Mouse (Mus musculus) heart, embryonic 16.5 days (tissue): ENCODE measurements around the gene Bcl10. TPM values are rescaled to one million over a fixed set of nuclear protein-coding genes. Genes with fewer than 3 reads are reported as not detected.

Experiments used
- ATAC-seq: fragments of 200-750 bp; cut with Nextera tagmentation; replicated peaks from 2 replicates; pipeline ENCODE4 v1.8.0; 2017; ENCODE audit warnings: moderate number of reproducible peaks; ENCODE audit not compliant: insufficient read depth, low FRiP score; ENCODE audit errors: extremely low read depth
- H3K27ac ChIP-seq: fragments of 300-500 bp; sonication (generic); 2 replicates; pipeline ENCODE4 v1.5.1; 2014; ENCODE audit warnings: mild to moderate bottlenecking, low read length, control low read depth, moderate library complexity
- H3K27me3 ChIP-seq: fragments of 300-500 bp; sonication (generic); 2 replicates; pipeline ENCODE4 v1.6.1; 2014; ENCODE audit warnings: low read length, mixed read lengths; ENCODE audit not compliant: control insufficient read depth, insufficient read depth
- H3K36me3 ChIP-seq: fragments of 300-500 bp; sonication (generic); 2 replicates; pipeline ENCODE4 v1.6.1; 2014; ENCODE audit not compliant: control insufficient read depth, insufficient read depth
- H3K4me1 ChIP-seq: fragments of 300-500 bp; sonication (generic); 2 replicates; pipeline ENCODE4 v1.6.1; 2014; ENCODE audit warnings: low read length, mixed read lengths; ENCODE audit not compliant: control insufficient read depth, insufficient read depth
- H3K4me2 ChIP-seq: fragments of 300-500 bp; sonication (generic); 2 replicates; pipeline ENCODE4 v1.6.1; 2014; ENCODE audit warnings: low read depth, mild to moderate bottlenecking, control low read depth, low read length
- H3K4me3 ChIP-seq: fragments of 300-500 bp; sonication (generic); 2 replicates; pipeline ENCODE4 v1.5.1; 2014; ENCODE audit warnings: mild to moderate bottlenecking, control low read depth, low read length
- H3K9ac ChIP-seq: fragments of 300-500 bp; sonication (generic); 2 replicates; pipeline ENCODE4 v1.6.1; 2014; ENCODE audit warnings: low read length, control low read depth
- H3K9me3 ChIP-seq: fragments of 300-500 bp; sonication (generic); replicated peaks from 2 replicates; pipeline ENCODE4 v1.6.1; 2016; ENCODE audit warnings: low read length; ENCODE audit not compliant: control insufficient read depth
- WGBS: fragments of 180-500 bp; shearing (Covaris S2); extraction: QIAGEN DNeasy Blood & Tissue Kit; methylation state at CpG from one replicate; pipeline ENCODE4 v1.1.7; 2014; 5-methylcytosine and 5-hydroxymethylcytosine counted together
- polyA plus RNA-seq: library from polyadenylated mRNA; unstranded; fragments of >200 nt; fragmentation: Nextera tagmentation; extraction: Ambion mirVana; gene quantifications from 2 replicates; pipeline ENCODE4 v1.2.1, GENCODE M21; 2015

Bcl10 gene
- polyA plus RNA-seq, 1 experiment from 2014 or later = 49.1 TPM

DNA sequence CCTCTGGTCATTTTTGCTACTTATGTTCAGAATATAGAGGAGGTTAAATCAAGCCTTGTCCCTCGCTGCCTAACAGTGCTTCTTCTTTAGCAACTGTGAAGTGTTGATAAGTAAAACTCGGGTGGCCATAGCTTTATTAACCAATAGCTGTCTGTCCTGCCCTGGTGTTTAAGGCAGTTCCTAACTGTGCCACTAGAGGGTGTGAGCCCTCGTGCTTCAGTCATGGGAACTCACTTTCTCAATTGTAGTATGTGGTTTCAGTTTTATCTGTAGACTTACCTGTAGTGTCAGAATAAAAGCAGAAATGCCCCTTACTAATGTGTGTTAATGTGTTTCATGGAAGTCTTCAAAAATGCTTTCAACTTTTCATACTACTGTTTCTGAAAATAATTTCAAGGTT, 19.4 kb downstream of the Bcl10 start:
- Histone ChIP-seq H3K4me3 (no peak overlapping the region), H3K27ac (no peak overlapping the region), H3K27me3 (no peaks in the 10 kb centered on the region), H3K4me1 (peaks cover 30% of the 10 kb centered on the region), H3K4me2 (no peak overlapping the region), H3K9ac (no peak overlapping the region), H3K9me3 (no peaks in the 10 kb centered on the region), H3K36me3 (peaks cover 22% of the 10 kb centered on the region)
- WGBS = 3% methylated on average over 3 of the region's 3 CpGs
- ATAC-seq = no peak

DNA sequence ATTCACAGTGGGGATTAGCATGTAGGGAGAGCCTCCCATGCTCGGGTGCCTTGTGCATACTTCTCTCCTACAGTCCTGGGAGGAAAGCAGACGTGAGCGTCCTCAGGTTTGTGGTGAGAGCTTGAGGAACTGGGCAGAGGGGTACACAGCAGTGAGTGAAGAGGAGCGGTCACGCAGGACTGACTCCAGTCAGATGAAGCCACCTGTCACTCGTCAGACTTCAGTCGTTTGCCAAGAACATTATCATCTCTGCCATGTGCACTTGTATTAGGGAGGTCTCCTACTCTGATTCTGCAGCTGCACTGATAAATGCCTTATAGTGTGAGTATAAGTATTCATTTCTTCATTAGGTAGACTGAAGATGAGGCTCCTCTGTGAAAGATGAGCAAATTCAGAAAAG, 21.7 kb downstream of the Bcl10 start:
- Histone ChIP-seq H3K4me3 (no peak overlapping the region), H3K9me3 (no peaks in the 10 kb centered on the region), H3K27me3 (no peaks in the 10 kb centered on the region), H3K4me1 (peaks cover 28% of the 10 kb centered on the region), H3K27ac (no peak overlapping the region), H3K4me2 (no peak overlapping the region), H3K36me3 (peaks cover 22% of the 10 kb centered on the region), H3K9ac (no peak overlapping the region; the same call in 1 of the 2 replicates)
- WGBS = 66% methylated on average over 7 of the region's 7 CpGs
- no peak for ATAC-seq

- no peaks in the 10 kb centered on the region for H3K9me3 ChIP-seq
- H3K36me3 ChIP-seq = peaks cover 17% of the 10 kb centered on the region
- ATAC-seq = no peak
- peak overlapping the region; percentile 78 for H3K27ac ChIP-seq
- no peak overlapping the region for H3K9ac ChIP-seq
- H3K4me2 ChIP-seq = no peak overlapping the region
- WGBS = 73% methylated on average over 3 of the region's 3 CpGs
- H3K4me1 ChIP-seq = peaks cover 26% of the 10 kb centered on the region
- H3K27me3 ChIP-seq = no peaks in the 10 kb centered on the region
- H3K4me3 ChIP-seq = no peak overlapping the region
Measured at GRCm38 (mm10) chr3:145945904-145946303, 23.3 kb downstream of the Bcl10 start.

- 20% methylated on average over 2 of the region's 2 CpGs for WGBS
- no peak overlapping the region for H3K4me3 ChIP-seq
- no peaks in the 10 kb centered on the region for H3K9me3 ChIP-seq
- H3K27me3 ChIP-seq = no peaks in the 10 kb centered on the region
- H3K4me2 ChIP-seq = peak overlapping the region; percentile 27; the same call in 1 of the 2 replicates
- H3K4me1 ChIP-seq = peaks cover 28% of the 10 kb centered on the region
- no peak overlapping the region for H3K9ac ChIP-seq
- peak overlapping the region; percentile 78 for H3K27ac ChIP-seq
- peaks cover 15% of the 10 kb centered on the region for H3K36me3 ChIP-seq
- ATAC-seq = peak; percentile 57
Measured at GRCm38 (mm10) chr3:145946654-145947053, 24.1 kb downstream of the Bcl10 start.

- H3K4me2 ChIP-seq = no peak overlapping the region
- no peaks in the 10 kb centered on the region for H3K27me3 ChIP-seq
- WGBS = 42% methylated on average over 6 of the region's 6 CpGs
- no peak for ATAC-seq
- H3K27ac ChIP-seq = no peak overlapping the region
- peaks cover 15% of the 10 kb centered on the region for H3K36me3 ChIP-seq
- H3K9me3 ChIP-seq = no peaks in the 10 kb centered on the region
- no peak overlapping the region for H3K4me3 ChIP-seq
- no peak overlapping the region for H3K9ac ChIP-seq
- H3K4me1 ChIP-seq = peaks cover 32% of the 10 kb centered on the region
Measured at GRCm38 (mm10) chr3:145947539-145948204, 25.1 kb downstream of the Bcl10 start.

- peak overlapping the region; percentile 62 for H3K27ac ChIP-seq
- H3K9ac ChIP-seq = peak overlapping the region; percentile 59
- H3K27me3 ChIP-seq = no peaks in the 10 kb centered on the region
- H3K4me3 ChIP-seq = peak overlapping the region; percentile 38
- ATAC-seq = peak; percentile 59; the same call in 1 of the 2 replicates
- 9% methylated on average over 15 of the region's 15 CpGs for WGBS
- H3K36me3 ChIP-seq = no peaks in the 10 kb centered on the region
- peaks cover 33% of the 10 kb centered on the region for H3K4me1 ChIP-seq
- peak overlapping the region; percentile 61 for H3K4me2 ChIP-seq
- no peaks in the 10 kb centered on the region for H3K9me3 ChIP-seq
Measured at GRCm38 (mm10) chr3:145950034-145950814, 27.6 kb downstream of the Bcl10 start.

GRCm38 (mm10) chr3:145950815-145951130, 28.2 kb downstream of the Bcl10 start:
- no peak for ATAC-seq

GRCm38 (mm10) chr3:145951287-145952165, 28.9 kb downstream of the Bcl10 start:
- Histone ChIP-seq H3K9ac (no peak overlapping the region), H3K4me3 (no peak overlapping the region), H3K27me3 (no peaks in the 10 kb centered on the region), H3K27ac (peak overlapping the region; percentile 53), H3K36me3 (no peaks in the 10 kb centered on the region), H3K4me2 (peak overlapping the region; percentile 15; the same call in 1 of the 2 replicates), H3K9me3 (no peaks in the 10 kb centered on the region), H3K4me1 (peaks cover 27% of the 10 kb centered on the region)
- 58% methylated on average over 17 of the region's 17 CpGs for WGBS
- ATAC-seq = 0 out of 2 replicates have a peak, but pooled peaks have one; percentile 15

More at GRCm38 (mm10) chr3:145950815-145951130, 28.2 kb downstream of the Bcl10 start:
- Histone ChIP-seq H3K4me1 (peaks cover 33% of the 10 kb centered on the region), H3K9ac (no peak overlapping the region), H3K27ac (peak overlapping the region; percentile 62; the same call in 1 of the 2 replicates), H3K4me3 (peak overlapping the region; percentile 38; the same call in 1 of the 2 replicates), H3K27me3 (no peaks in the 10 kb centered on the region), H3K36me3 (no peaks in the 10 kb centered on the region), H3K9me3 (no peaks in the 10 kb centered on the region), H3K4me2 (peak overlapping the region; percentile 61)
- WGBS = 33% methylated on average over 5 of the region's 5 CpGs
